Mouse (Mus musculus) thymus, adult 2 months (tissue): Measurements from ENCODE around the gene Eps8. TPM values are rescaled to one million over a fixed set of nuclear protein-coding genes. Genes with fewer than 3 reads are reported as not detected.

Experiments
- DNase-seq: peaks from one replicate; pipeline ENCODE4 v3.0.0; 2021
- H3K27ac ChIP-seq: fragments of 200-500 bp; 2 replicates; pipeline ENCODE4 v1.5.1; 2012; ENCODE audit warnings: low read length, control low read depth; ENCODE audit not compliant: control insufficient read depth, insufficient read depth
- H3K27me3 ChIP-seq: fragments of 200-500 bp; 2 replicates; pipeline ENCODE4 v1.6.1; 2012; ENCODE audit warnings: mild to moderate bottlenecking, low read length, moderate library complexity, mixed read lengths; ENCODE audit not compliant: control insufficient read depth, insufficient read depth
- H3K36me3 ChIP-seq: fragments of 200-500 bp; 2 replicates; pipeline ENCODE4 v1.6.1; 2012; ENCODE audit warnings: mild to moderate bottlenecking, low read length, moderate library complexity; ENCODE audit not compliant: control insufficient read depth, insufficient read depth
- H3K4me1 ChIP-seq: fragments of 200-500 bp; replicated peaks from 2 replicates; pipeline ENCODE4 v1.6.1; 2012; ENCODE audit warnings: low read length; ENCODE audit not compliant: control insufficient read depth, insufficient read depth
- H3K4me3 ChIP-seq: fragments of 200-500 bp; 2 replicates; pipeline ENCODE4 v1.5.1; 2012; ENCODE audit warnings: mild to moderate bottlenecking, low read length, control low read depth, moderate library complexity; ENCODE audit not compliant: control insufficient read depth, insufficient read depth
- CTCF ChIP-seq: fragments of 200-500 bp; IDR thresholded peaks from 2 replicates; pipeline ENCODE4 v1.5.1; 2012; ENCODE audit warnings: mild to moderate bottlenecking, control low read depth, low read length, moderate library complexity, borderline replicate concordance; ENCODE audit not compliant: control insufficient read depth, poor library complexity, insufficient read depth; ENCODE audit errors: extremely low read depth
- POLR2A ChIP-seq: fragments of 200-500 bp; IDR thresholded peaks from 2 replicates; pipeline ENCODE4 v1.6.1; 2012; ENCODE audit warnings: mild to moderate bottlenecking, low read length, control low read depth, moderate library complexity; ENCODE audit not compliant: control insufficient read depth, poor library complexity, insufficient read depth; ENCODE audit errors: extremely low read depth
- WGBS: fragments of 180-500 bp; shearing (Covaris S2); methylation state at CpG from one replicate; pipeline ENCODE4 v1.1.7; 2018; 5-methylcytosine and 5-hydroxymethylcytosine counted together
- polyA plus RNA-seq: library from polyadenylated mRNA; depleted of rRNA; stranded (reverse); fragments of >200 nt; gene quantifications from 2 replicates; pipeline ENCODE4 v1.2.3, GENCODE M21; 2012; rRNA removed

Gene Eps8
- polyA plus RNA-seq, 1 experiment, result 2.5 TPM

- Histone ChIP-seq H3K36me3 (no peaks in the 10 kb centered on the region), H3K4me1 (no peaks in the 10 kb centered on the region), H3K4me3 (no peak overlapping the region), H3K27me3 (no peaks in the 10 kb centered on the region), H3K27ac (no peak overlapping the region)
- DNase-seq, result no peak
- TF ChIP-seq CTCF (no peak), POLR2A (no peak)
- 86% methylated on average over 19 of the region's 19 CpGs for WGBS
These were observed 213.9 kb downstream of the Eps8 start for GRCm38 (mm10) chr6:137440559-137441486.

- 95% methylated on average over 16 of the region's 16 CpGs for WGBS
- Histone ChIP-seq H3K36me3 (no peaks in the 10 kb centered on the region), H3K27ac (no peak overlapping the region), H3K4me1 (no peaks in the 10 kb centered on the region), H3K27me3 (no peaks in the 10 kb centered on the region), H3K4me3 (no peak overlapping the region)
- TF ChIP-seq CTCF, result no peak
- TF ChIP-seq POLR2A, result no peak
- DNase-seq, result no peak
These were observed 216.6 kb downstream of the Eps8 start for GRCm38 (mm10) chr6:137437902-137438580.

- no peak for DNase-seq
- no peaks in the 10 kb centered on the region for H3K27me3 ChIP-seq
- TF ChIP-seq POLR2A, result no peak
- no peaks in the 10 kb centered on the region for H3K36me3 ChIP-seq
- no peak overlapping the region for H3K27ac ChIP-seq
- WGBS, result 95% methylated on average over 4 of the region's 4 CpGs
- H3K4me1 ChIP-seq, result no peaks in the 10 kb centered on the region
- no peak overlapping the region for H3K4me3 ChIP-seq
These were observed 217.2 kb downstream of the Eps8 start for GRCm38 (mm10) chr6:137437486-137437885.

- H3K36me3 ChIP-seq, result no peaks in the 10 kb centered on the region
- DNase-seq, result no peak
- no peak overlapping the region for H3K4me3 ChIP-seq
- no peak for TF ChIP-seq CTCF
- no peak for TF ChIP-seq POLR2A
- H3K27ac ChIP-seq, result no peak overlapping the region
- WGBS, result 57% methylated on average over 14 of the region's 14 CpGs
- H3K4me1 ChIP-seq, result no peaks in the 10 kb centered on the region
- H3K27me3 ChIP-seq, result no peaks in the 10 kb centered on the region
These were observed 221.0 kb downstream of the Eps8 start for GRCm38 (mm10) chr6:137433521-137434137.

Other genes with a start within 250 kb of the Eps8 start
- 39.9 and 55.7 TPM in 2 replicates for gene Strap, start 80.2 kb upstream of the Eps8 start, polyA plus RNA-seq
- 27.7 and 28.0 TPM in 2 replicates for gene Dera, start 99.7 kb upstream of the Eps8 start, polyA plus RNA-seq